Mouse (Mus musculus) lung, postnatal 0 days (tissue): ENCODE data around the gene Syt11. TPM values are rescaled to one million over a fixed set of nuclear protein-coding genes. Genes with fewer than 3 reads are reported as not detected.
"Not testable (repeated sequence)": the region's sequence is repeated elsewhere in the genome, so short reads cannot be mapped to it uniquely, and the experiment has no call there.

ENCODE experiments used
- ATAC-seq: fragments of 200-750 bp; cut with Nextera tagmentation; 2 replicates; pipeline ENCODE4 v1.8.0; 2017; ENCODE audit warnings: moderate library complexity
- DNase-seq: peaks from one replicate; pipeline ENCODE4 v3.0.0-alpha.2; 2016; ENCODE audit warnings: low spot score
- H3K27ac ChIP-seq: fragments of 300-500 bp; sonication (generic); 2 replicates; pipeline ENCODE4 v1.5.1; 2014; ENCODE audit warnings: antibody characterized with exemption, mild to moderate bottlenecking, low read length, mixed read lengths
- H3K27me3 ChIP-seq: fragments of 300-500 bp; sonication (generic); replicated peaks from 2 replicates; pipeline ENCODE4 v1.6.1; 2014; ENCODE audit warnings: low read length, mixed read lengths; ENCODE audit not compliant: insufficient read depth
- H3K36me3 ChIP-seq: fragments of 300-500 bp; sonication (generic); 2 replicates; pipeline ENCODE4 v1.6.1; 2014; ENCODE audit warnings: low read length, mixed read lengths; ENCODE audit not compliant: insufficient read depth
- H3K4me1 ChIP-seq: fragments of 300-500 bp; sonication (generic); 2 replicates; pipeline ENCODE4 v1.6.1; 2014; ENCODE audit warnings: antibody characterized with exemption, low read depth, low read length, mixed read lengths; ENCODE audit not compliant: insufficient read depth
- H3K4me2 ChIP-seq: fragments of 300-500 bp; sonication (generic); replicated peaks from 2 replicates; pipeline ENCODE4 v1.6.1; 2014; ENCODE audit warnings: low read depth, mild to moderate bottlenecking, low read length, moderate library complexity, mixed read lengths
- H3K4me3 ChIP-seq: fragments of 300-500 bp; sonication (generic); 2 replicates; pipeline ENCODE4 v1.5.1; 2014; ENCODE audit warnings: low read depth, low read length
- H3K9ac ChIP-seq: fragments of 300-500 bp; sonication (generic); replicated peaks from 2 replicates; pipeline ENCODE4 v1.6.1; 2014; ENCODE audit warnings: low read depth, mild to moderate bottlenecking
- H3K9me3 ChIP-seq: fragments of 300-500 bp; sonication (generic); 2 replicates; pipeline ENCODE4 v1.6.1; 2016; ENCODE audit warnings: low read length, mixed read lengths
- CTCF ChIP-seq: IDR thresholded peaks from 2 replicates; pipeline ENCODE4 v1.5.1; 2016; ENCODE audit warnings: antibody characterized with exemption, mild to moderate bottlenecking
- EP300 ChIP-seq: IDR thresholded peaks from 2 replicates; pipeline ENCODE4 v1.6.1; 2016; ENCODE audit warnings: antibody characterized with exemption, mild to moderate bottlenecking, control low read depth
- WGBS: fragments of 180-500 bp; shearing (Covaris S2); extraction: QIAGEN DNeasy Blood & Tissue Kit; methylation state at CpG from one replicate; pipeline ENCODE4 v1.1.7; 2014; 5-methylcytosine and 5-hydroxymethylcytosine counted together
- polyA plus RNA-seq: library from polyadenylated mRNA; unstranded; fragments of >200 nt; fragmentation: Nextera tagmentation; extraction: Ambion mirVana; gene quantifications from 2 replicates; pipeline ENCODE4 v1.2.1, GENCODE M21; 2015

Gene Syt11
- polyA plus RNA-seq, 1 experiment from 2014 or later: 4.9 TPM

- DNase-seq (no peak), ATAC-seq (no peak)
- Histone ChIP-seq H3K36me3 (no peaks in the 10 kb centered on the region), H3K4me1 (no peaks in the 10 kb centered on the region), H3K9ac (no peak overlapping the region), H3K27me3 (no peaks in the 10 kb centered on the region), H3K4me3 (no peak overlapping the region), H3K4me2 (no peak overlapping the region), H3K9me3 (no peaks in the 10 kb centered on the region), H3K27ac (no peak overlapping the region)
- 86% methylated on average over 5 of the region's 5 CpGs for WGBS
- no peak for TF ChIP-seq CTCF
- no peak for TF ChIP-seq EP300
These were observed 9.9 kb upstream of the Syt11 start for GRCm38 (mm10) chr3:88784889-88785288.

GRCm38 (mm10) chr3:88773163-88773562 lies 1.8 kb downstream of the Syt11 start:
- not testable (repeated sequence) for H3K36me3 ChIP-seq, H3K4me1 ChIP-seq, H3K4me3 ChIP-seq, DNase-seq, ATAC-seq, H3K27me3 ChIP-seq, H3K4me2 ChIP-seq, H3K9ac ChIP-seq, H3K27ac ChIP-seq, H3K9me3 ChIP-seq
- WGBS: 76% methylated on average over 5 of the region's 6 CpGs

- not testable (repeated sequence) for H3K4me2 ChIP-seq, H3K4me3 ChIP-seq, H3K9me3 ChIP-seq, H3K9ac ChIP-seq, H3K4me1 ChIP-seq, H3K27ac ChIP-seq, H3K36me3 ChIP-seq, H3K27me3 ChIP-seq
- under 1% methylated on average over 16 of the region's 19 CpGs for WGBS
- DNase-seq (peak; percentile 81), ATAC-seq (peak; percentile 59)
These were observed 2.6 kb downstream of the Syt11 start for GRCm38 (mm10) chr3:88772399-88772798.

- WGBS: 33% methylated on average over 3 of the region's 6 CpGs
- H3K4me3 ChIP-seq: not testable (repeated sequence)
These were observed 3.1 kb downstream of the Syt11 start for GRCm38 (mm10) chr3:88771941-88772280.

GRCm38 (mm10) chr3:88771189-88771940 lies 3.6 kb downstream of the Syt11 start:
- H3K36me3 ChIP-seq, H3K4me1 ChIP-seq, H3K27ac ChIP-seq, H3K27me3 ChIP-seq, H3K9me3 ChIP-seq, H3K9ac ChIP-seq: not testable (repeated sequence)
- Histone ChIP-seq H3K4me3 (peak overlapping the region; percentile 20; the same call in 1 of the 2 replicates), H3K4me2 (peak overlapping the region; percentile 42)
- 6% methylated on average over 13 of the region's 28 CpGs for WGBS
- peak; percentile 59 for DNase-seq
- ATAC-seq: peak; percentile 79

More at GRCm38 (mm10) chr3:88771941-88772280, 3.1 kb downstream of the Syt11 start:
- H3K27me3 ChIP-seq, H3K9me3 ChIP-seq, DNase-seq, H3K4me1 ChIP-seq, H3K36me3 ChIP-seq, H3K9ac ChIP-seq, H3K27ac ChIP-seq: not testable (repeated sequence)
- 0 out of 2 replicates have a peak, but pooled peaks have one; percentile 0 for ATAC-seq
- H3K4me2 ChIP-seq: peak overlapping the region; percentile 42

GRCm38 (mm10) chr3:88762401-88762831 lies 12.5 kb downstream of the Syt11 start:
- H3K9me3 ChIP-seq: no peaks in the 10 kb centered on the region
- no peak overlapping the region for H3K27ac ChIP-seq
- H3K27me3 ChIP-seq: no peaks in the 10 kb centered on the region
- no peaks in the 10 kb centered on the region for H3K36me3 ChIP-seq
- no peak overlapping the region for H3K9ac ChIP-seq
- ATAC-seq (no peak; the same call in 1 of the 2 replicates), DNase-seq (peak; percentile 14)
- no peak overlapping the region for H3K4me2 ChIP-seq
- H3K4me3 ChIP-seq: no peak overlapping the region
- TF ChIP-seq CTCF: peak; percentile 40; the same call in 1 of the 2 replicates
- no peak for TF ChIP-seq EP300
- H3K4me1 ChIP-seq: peaks cover 9% of the 10 kb centered on the region; the same call in 1 of the 2 replicates
- 59% methylated on average over 6 of the region's 6 CpGs for WGBS

GRCm38 (mm10) chr3:88761619-88762018 lies 13.3 kb downstream of the Syt11 start:
- H3K4me1 ChIP-seq: peaks cover 9% of the 10 kb centered on the region; the same call in 1 of the 2 replicates
- ATAC-seq: no peak
- H3K9me3 ChIP-seq: no peaks in the 10 kb centered on the region
- no peak overlapping the region for H3K4me2 ChIP-seq
- no peak for DNase-seq
- WGBS: 88% methylated on average over 19 of the region's 19 CpGs
- no peak overlapping the region for H3K27ac ChIP-seq
- TF ChIP-seq EP300: no peak
- no peak for TF ChIP-seq CTCF
- H3K9ac ChIP-seq: no peak overlapping the region
- no peaks in the 10 kb centered on the region for H3K36me3 ChIP-seq
- H3K4me3 ChIP-seq: no peak overlapping the region
- no peaks in the 10 kb centered on the region for H3K27me3 ChIP-seq
